Mouse (Mus musculus) forebrain, embryonic 16.5 days (tissue): ENCODE measurements around the gene Tomm20l. TPM values are rescaled to one million over a fixed set of nuclear protein-coding genes. Genes with fewer than 3 reads are reported as not detected.

Source experiments
- ATAC-seq: fragments of 200-750 bp; cut with Nextera tagmentation; 2 replicates; pipeline ENCODE4 v1.8.0; 2017; ENCODE audit warnings: mild to moderate bottlenecking, moderate library complexity
- H3K27ac ChIP-seq: fragments of 300-500 bp; sonication (generic); 2 replicates; pipeline ENCODE4 v1.5.1; 2014; ENCODE audit warnings: low read length, control low read depth
- H3K27me3 ChIP-seq: fragments of 300-500 bp; sonication (generic); replicated peaks from 2 replicates; pipeline ENCODE4 v1.6.1; 2014; ENCODE audit warnings: low read length; ENCODE audit not compliant: control insufficient read depth, insufficient read depth
- H3K36me3 ChIP-seq: fragments of 300-500 bp; sonication (generic); 2 replicates; pipeline ENCODE4 v1.6.1; 2014; ENCODE audit not compliant: control insufficient read depth, insufficient read depth
- H3K4me1 ChIP-seq: fragments of 300-500 bp; sonication (generic); replicated peaks from 2 replicates; pipeline ENCODE4 v1.6.1; 2014; ENCODE audit warnings: low read length; ENCODE audit not compliant: control insufficient read depth, insufficient read depth
- H3K4me2 ChIP-seq: fragments of 300-500 bp; sonication (generic); 2 replicates; pipeline ENCODE4 v1.6.1; 2014; ENCODE audit warnings: mild to moderate bottlenecking, low read length, control low read depth
- H3K4me3 ChIP-seq: fragments of 300-500 bp; sonication (generic); replicated peaks from 2 replicates; pipeline ENCODE4 v1.5.1; 2014; ENCODE audit warnings: mild to moderate bottlenecking, low read length, control low read depth
- H3K9ac ChIP-seq: fragments of 300-500 bp; sonication (generic); replicated peaks from 2 replicates; pipeline ENCODE4 v1.6.1; 2014; ENCODE audit warnings: low read depth, low read length, control low read depth
- H3K9me3 ChIP-seq: fragments of 300-500 bp; sonication (generic); 2 replicates; pipeline ENCODE4 v1.6.1; 2016; ENCODE audit warnings: low read length; ENCODE audit not compliant: control insufficient read depth
- WGBS: fragments of 180-500 bp; shearing (Covaris S2); extraction: QIAGEN DNeasy Blood & Tissue Kit; methylation state at CpG from one replicate; pipeline ENCODE4 v1.1.7; 2014; 5-methylcytosine and 5-hydroxymethylcytosine counted together
- polyA plus RNA-seq: library from polyadenylated mRNA; unstranded; fragments of >200 nt; fragmentation: Nextera tagmentation; extraction: Ambion mirVana; gene quantifications from 2 replicates; pipeline ENCODE4 v1.2.1, GENCODE M21; 2015

Gene Tomm20l
- polyA plus RNA-seq, 1 experiment from 2014 or later = not detected

DNA sequence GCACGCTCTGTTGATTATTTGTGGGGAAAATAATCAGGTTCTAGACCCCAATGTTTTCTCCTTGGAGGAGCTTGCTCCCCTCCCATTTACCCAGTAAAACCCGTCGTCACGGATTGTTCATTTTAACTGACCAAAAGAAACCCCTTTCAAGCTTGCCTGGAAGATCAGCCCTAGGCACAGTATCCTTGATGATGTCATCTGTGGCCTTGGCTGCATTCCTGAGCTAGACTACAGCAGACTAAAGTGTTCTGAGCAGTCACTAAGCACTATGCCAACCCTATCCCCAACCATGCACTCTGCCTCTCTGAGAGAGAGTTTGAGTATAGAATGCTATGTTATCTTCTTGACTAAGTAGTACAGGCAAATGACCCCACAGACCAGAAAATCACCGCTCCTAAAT is 5.2 kb downstream of the Tomm20l start:
- no peak overlapping the region for H3K9ac ChIP-seq
- no peaks in the 10 kb centered on the region; the same call in 1 of the 2 replicates for H3K4me1 ChIP-seq
- no peaks in the 10 kb centered on the region for H3K27me3 ChIP-seq
- H3K4me3 ChIP-seq = no peak overlapping the region
- ATAC-seq = no peak
- no peak overlapping the region for H3K27ac ChIP-seq
- H3K9me3 ChIP-seq = no peaks in the 10 kb centered on the region
- 59% methylated on average over 5 of the region's 5 CpGs for WGBS
- no peak overlapping the region for H3K4me2 ChIP-seq
- no peaks in the 10 kb centered on the region for H3K36me3 ChIP-seq

- H3K9ac ChIP-seq = no peak overlapping the region
- H3K27me3 ChIP-seq = no peaks in the 10 kb centered on the region
- H3K9me3 ChIP-seq = no peaks in the 10 kb centered on the region
- no peak overlapping the region for H3K4me3 ChIP-seq
- 91% methylated on average over 10 of the region's 10 CpGs for WGBS
- peaks cover 11% of the 10 kb centered on the region for H3K36me3 ChIP-seq
- H3K4me1 ChIP-seq = no peaks in the 10 kb centered on the region
- H3K4me2 ChIP-seq = no peak overlapping the region
- no peak overlapping the region for H3K27ac ChIP-seq
- ATAC-seq = no peak
Observed at GRCm38 (mm10) chr12:71122731-71123130, 11.5 kb downstream of the Tomm20l start.

DNA sequence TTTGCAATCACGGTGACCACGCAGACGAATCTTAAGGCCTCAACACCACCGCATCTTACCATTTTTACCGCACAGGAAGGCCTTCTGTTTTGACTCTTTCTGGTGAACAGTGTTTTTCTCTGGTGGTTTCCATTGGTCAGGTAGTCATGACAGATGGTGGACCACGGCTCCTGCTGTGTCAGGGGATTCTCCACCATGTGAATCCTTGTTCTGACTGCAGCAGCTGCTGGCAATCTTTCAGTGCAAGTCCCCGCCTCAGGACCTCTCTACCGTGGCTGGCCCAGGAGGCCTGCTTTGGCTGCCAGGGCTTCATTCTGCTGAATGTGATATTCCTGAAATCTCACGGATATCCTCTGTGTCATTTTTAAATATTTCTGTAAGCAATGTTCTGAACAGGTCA is 12.1 kb downstream of the Tomm20l start:
- Histone ChIP-seq H3K4me2 (no peak overlapping the region), H3K27ac (no peak overlapping the region), H3K4me1 (no peaks in the 10 kb centered on the region), H3K27me3 (no peaks in the 10 kb centered on the region), H3K36me3 (peaks cover 11% of the 10 kb centered on the region), H3K9ac (no peak overlapping the region), H3K9me3 (no peaks in the 10 kb centered on the region), H3K4me3 (no peak overlapping the region)
- no peak for ATAC-seq
- 91% methylated on average over 9 of the region's 9 CpGs for WGBS

DNA sequence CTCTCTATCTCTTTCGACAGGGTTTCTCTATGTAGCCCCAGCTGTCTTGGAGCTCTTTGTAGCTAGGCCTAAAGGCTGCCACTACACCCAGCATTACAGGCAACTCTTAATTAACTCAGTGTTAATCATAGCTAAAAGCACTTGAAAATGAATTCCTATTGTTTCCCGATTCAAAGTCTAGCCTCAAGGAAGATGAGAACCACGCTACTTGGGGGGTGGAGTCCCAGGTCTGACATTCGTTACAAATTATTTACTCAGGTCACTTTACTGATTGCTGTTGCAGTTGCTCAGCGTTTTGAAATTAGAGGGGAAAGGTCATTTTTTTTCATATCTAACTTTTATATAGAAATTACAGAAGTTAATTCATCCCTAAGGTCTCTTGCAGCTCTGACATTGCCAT is 24.4 kb downstream of the Tomm20l start:
- Histone ChIP-seq H3K36me3 (0 out of 2 replicates have a peak, but pooled peaks cover 4% of the 10 kb centered on the region), H3K4me3 (peak overlapping the region; percentile 83), H3K4me1 (peaks cover 30% of the 10 kb centered on the region), H3K9ac (peak overlapping the region; percentile 13; the same call in 1 of the 2 replicates), H3K27ac (no peak overlapping the region), H3K9me3 (no peaks in the 10 kb centered on the region), H3K27me3 (no peaks in the 10 kb centered on the region), H3K4me2 (peak overlapping the region; percentile 85)
- WGBS = 17% methylated on average over 5 of the region's 5 CpGs
- no peak for ATAC-seq

DNA sequence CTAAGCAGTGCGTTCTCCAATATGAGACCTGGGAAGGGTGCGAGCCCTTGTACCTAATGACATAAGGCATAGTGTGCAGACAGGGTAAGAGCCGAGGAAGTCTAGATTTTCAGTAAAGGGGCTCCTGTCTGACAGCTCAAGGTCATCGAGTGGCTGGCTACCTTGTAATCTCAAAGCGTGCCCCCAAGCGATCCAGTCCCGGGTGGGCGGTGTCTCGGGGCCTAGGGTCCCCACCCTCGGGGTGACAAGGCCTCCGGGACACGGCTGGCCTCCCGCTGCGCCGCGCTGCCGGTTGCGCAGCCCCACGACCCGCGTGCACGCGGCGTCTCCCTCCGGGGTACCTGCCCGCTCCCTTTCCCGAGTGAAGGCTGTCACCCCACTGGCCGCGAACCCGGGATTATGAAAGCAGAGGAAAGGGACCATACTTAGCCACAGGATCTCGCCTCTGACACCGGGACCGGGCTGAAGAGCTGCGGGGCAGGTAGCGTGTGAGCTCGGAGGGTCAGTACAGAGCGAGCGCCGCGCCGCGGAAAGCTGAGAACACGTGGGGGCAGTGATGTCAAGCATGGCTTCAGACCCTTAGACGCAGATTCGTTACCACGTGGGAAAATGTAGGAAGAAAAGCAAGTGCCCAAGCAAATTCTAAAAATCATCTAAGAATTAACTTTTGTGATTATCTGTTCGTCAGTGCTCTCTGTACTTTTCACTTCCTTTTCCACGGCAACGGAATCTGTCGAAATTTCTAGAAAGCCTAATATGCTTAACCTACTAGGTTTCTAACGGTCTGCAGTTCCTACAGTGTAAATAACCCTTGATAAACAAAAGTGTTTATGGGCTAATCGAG is 25.1 kb downstream of the Tomm20l start, which contains the start of the genes Timm9 and 2700049A03Rik:
TSS of gene Timm9 (minus strand) at position 555 of the 844 bp plus-strand sequence.
TSS of gene 2700049A03Rik (plus strand) at position 719 of the 844 bp plus-strand sequence.
- peak within 1 kb of the TSS; percentile 91 for H3K27ac ChIP-seq
- peak; percentile 93 for ATAC-seq
- peaks cover 30% of the 10 kb centered on the region for H3K4me1 ChIP-seq
- peak within 1 kb of the TSS; percentile 84 for H3K9ac ChIP-seq
- no peaks in the 10 kb centered on the region for H3K9me3 ChIP-seq
- WGBS = under 1% methylated on average over 52 of the region's 52 CpGs
- H3K36me3 ChIP-seq = 0 out of 2 replicates have a peak, but pooled peaks cover 4% of the 10 kb centered on the region
- peak within 1 kb of the TSS; percentile 97 for H3K4me2 ChIP-seq
- H3K4me3 ChIP-seq = peak within 1 kb of the TSS; percentile 83
- H3K27me3 ChIP-seq = no peaks in the 10 kb centered on the region

DNA sequence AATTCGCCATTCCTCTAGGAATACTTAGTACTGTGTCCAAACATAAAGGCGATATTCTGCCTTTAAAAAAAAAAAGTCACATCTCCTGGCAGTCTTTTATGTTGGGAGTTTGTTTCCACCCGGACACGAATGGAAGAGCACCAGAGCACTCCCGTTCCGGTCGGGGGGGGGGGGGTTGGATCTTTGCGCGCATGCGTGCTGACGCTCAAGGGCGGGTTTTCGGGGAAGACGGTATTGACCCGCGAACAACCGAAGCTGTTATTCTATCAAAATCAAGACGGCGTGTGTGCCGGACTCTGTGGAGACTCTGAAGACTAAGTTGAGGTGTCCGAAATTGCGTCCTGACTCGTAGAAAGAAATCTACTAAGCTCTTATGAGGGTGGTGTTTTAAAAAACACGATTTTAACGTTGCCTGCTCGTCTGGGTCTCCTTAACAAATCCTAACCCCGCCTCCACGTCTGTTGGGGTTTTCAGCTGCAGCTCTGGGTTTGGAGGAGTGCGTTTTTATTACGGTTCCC is 25.8 kb downstream of the Tomm20l start:
- WGBS = 0% methylated on average over 30 of the region's 30 CpGs

DNA sequence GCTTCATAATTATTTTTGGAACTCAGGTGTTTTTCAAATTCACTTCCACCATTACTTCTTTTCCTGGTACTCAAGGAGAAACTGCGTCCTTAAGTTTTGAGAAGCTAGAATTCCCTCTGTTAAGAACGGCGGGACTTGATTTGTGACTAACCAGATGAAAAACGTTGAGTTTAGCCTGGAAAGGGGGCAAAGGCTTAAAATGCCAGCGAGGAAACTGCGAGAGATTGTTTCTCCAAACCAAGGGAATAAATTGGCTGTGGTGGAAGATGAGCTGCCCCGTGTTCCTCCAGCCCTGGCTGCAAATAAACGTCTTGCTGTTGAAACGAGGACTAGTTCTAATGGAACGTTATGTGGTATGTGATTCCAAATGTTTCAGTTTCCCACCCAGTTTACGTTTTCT is 26.5 kb downstream of the Tomm20l start:
- ATAC-seq = no peak
- peaks cover 30% of the 10 kb centered on the region for H3K4me1 ChIP-seq
- peak overlapping the region; percentile 42; the same call in 1 of the 2 replicates for H3K9ac ChIP-seq
- no peak overlapping the region for H3K27ac ChIP-seq
- H3K4me2 ChIP-seq = peak overlapping the region; percentile 97
- H3K4me3 ChIP-seq = peak overlapping the region; percentile 83
- no peaks in the 10 kb centered on the region for H3K9me3 ChIP-seq
- H3K27me3 ChIP-seq = no peaks in the 10 kb centered on the region
- H3K36me3 ChIP-seq = peaks cover 10% of the 10 kb centered on the region
- 5% methylated on average over 11 of the region's 11 CpGs for WGBS

More for the DNA sequence above, 25.8 kb downstream of the Tomm20l start:
- Histone ChIP-seq H3K36me3 (peaks cover 5% of the 10 kb centered on the region; the same call in 1 of the 2 replicates), H3K4me1 (peaks cover 30% of the 10 kb centered on the region), H3K4me3 (peak overlapping the region; percentile 83), H3K27ac (peak overlapping the region; percentile 91), H3K9ac (peak overlapping the region; percentile 84), H3K4me2 (peak overlapping the region; percentile 97), H3K9me3 (no peaks in the 10 kb centered on the region), H3K27me3 (no peaks in the 10 kb centered on the region)
- ATAC-seq = peak; percentile 84

DNA sequence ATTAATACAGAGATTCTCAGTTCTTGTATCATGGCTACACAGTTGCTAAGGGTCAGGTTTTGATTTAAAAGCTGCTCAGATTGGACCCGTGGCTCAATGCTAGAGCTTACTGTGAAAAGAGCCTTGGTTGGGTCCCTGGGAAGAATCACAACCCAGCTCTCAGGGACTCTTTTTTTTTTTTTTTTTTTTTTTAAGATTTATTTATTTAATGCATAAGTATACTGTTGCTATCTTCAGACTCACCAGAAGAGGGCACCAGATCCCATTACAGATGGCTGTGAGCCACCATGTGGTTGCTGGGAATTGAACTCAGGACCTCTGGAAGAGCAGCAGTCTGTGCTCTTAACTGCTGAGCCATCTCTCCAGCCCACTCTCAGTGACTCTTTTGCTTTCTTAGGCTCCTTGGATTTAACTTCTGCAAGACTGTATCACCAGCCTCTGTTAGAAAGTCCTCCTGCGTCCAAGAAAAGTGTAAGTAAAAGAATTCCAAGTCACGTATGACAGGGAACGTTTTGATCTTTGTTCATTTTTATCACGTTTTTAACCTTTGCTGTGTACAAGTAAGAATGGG is 28.1 kb downstream of the Tomm20l start:
- H3K9me3 ChIP-seq = no peaks in the 10 kb centered on the region
- peak overlapping the region; percentile 15; the same call in 1 of the 2 replicates for H3K4me2 ChIP-seq
- H3K4me3 ChIP-seq = no peak overlapping the region
- H3K27ac ChIP-seq = no peak overlapping the region
- WGBS = 82% methylated on average over 5 of the region's 5 CpGs
- peaks cover 14% of the 10 kb centered on the region for H3K36me3 ChIP-seq
- H3K4me1 ChIP-seq = peaks cover 30% of the 10 kb centered on the region
- H3K9ac ChIP-seq = no peak overlapping the region
- ATAC-seq = no peak
- no peaks in the 10 kb centered on the region for H3K27me3 ChIP-seq

GRCm38 (mm10) chr12:71141189-71141588 is 30.0 kb downstream of the Tomm20l start:
- no peak overlapping the region for H3K4me3 ChIP-seq
- no peaks in the 10 kb centered on the region for H3K27me3 ChIP-seq
- H3K27ac ChIP-seq = no peak overlapping the region
- H3K9me3 ChIP-seq = no peaks in the 10 kb centered on the region
- no peak for ATAC-seq
- H3K9ac ChIP-seq = no peak overlapping the region
- H3K4me2 ChIP-seq = no peak overlapping the region
- peaks cover 21% of the 10 kb centered on the region for H3K4me1 ChIP-seq
- H3K36me3 ChIP-seq = peaks cover 20% of the 10 kb centered on the region
